Mouse (Mus musculus) olfactory bulb, adult 2 months (tissue): ENCODE results near the gene Slc38a10. TPM values are rescaled to one million over a fixed set of nuclear protein-coding genes. Genes with fewer than 3 reads are reported as not detected.

Experiments
- H3K27ac ChIP-seq: fragments of 200-500 bp; 2 replicates; pipeline ENCODE4 v1.5.1; 2012; ENCODE audit warnings: low read depth, low read length; ENCODE audit not compliant: insufficient read depth
- H3K4me1 ChIP-seq: fragments of 200-500 bp; 2 replicates; pipeline ENCODE4 v1.6.1; 2012; ENCODE audit warnings: low read length; ENCODE audit not compliant: control insufficient read depth, insufficient read depth
- H3K4me3 ChIP-seq: fragments of 200-500 bp; 2 replicates; pipeline ENCODE4 v1.5.1; 2012; ENCODE audit warnings: mild to moderate bottlenecking, low read depth, low read length, moderate library complexity; ENCODE audit not compliant: insufficient read depth
- CTCF ChIP-seq: fragments of 200-500 bp; IDR thresholded peaks from 2 replicates; pipeline ENCODE4 v1.5.1; 2012; ENCODE audit warnings: low read depth, mild to moderate bottlenecking, low read length, moderate library complexity; ENCODE audit not compliant: insufficient read depth
- POLR2A ChIP-seq: fragments of 200-500 bp; IDR thresholded peaks from 2 replicates; pipeline ENCODE4 v1.6.1; 2012; ENCODE audit warnings: mild to moderate bottlenecking, low read depth, low read length, moderate library complexity; ENCODE audit not compliant: insufficient read depth
- WGBS: fragments of 180-500 bp; shearing (Covaris S2); methylation state at CpG from one replicate; pipeline ENCODE4 v1.1.7; 2018; 5-methylcytosine and 5-hydroxymethylcytosine counted together
- polyA plus RNA-seq: library from polyadenylated mRNA; stranded (reverse); fragments of >200 nt; gene quantifications from 2 replicates; pipeline ENCODE4 v1.2.4, GENCODE M21; 2012; ENCODE audit warnings: low replicate concordance; ENCODE audit not compliant: missing spikeins, insufficient read depth, insufficient read length

Gene Slc38a10
- polyA plus RNA-seq, 1 experiment = 77.6 TPM

DNA sequence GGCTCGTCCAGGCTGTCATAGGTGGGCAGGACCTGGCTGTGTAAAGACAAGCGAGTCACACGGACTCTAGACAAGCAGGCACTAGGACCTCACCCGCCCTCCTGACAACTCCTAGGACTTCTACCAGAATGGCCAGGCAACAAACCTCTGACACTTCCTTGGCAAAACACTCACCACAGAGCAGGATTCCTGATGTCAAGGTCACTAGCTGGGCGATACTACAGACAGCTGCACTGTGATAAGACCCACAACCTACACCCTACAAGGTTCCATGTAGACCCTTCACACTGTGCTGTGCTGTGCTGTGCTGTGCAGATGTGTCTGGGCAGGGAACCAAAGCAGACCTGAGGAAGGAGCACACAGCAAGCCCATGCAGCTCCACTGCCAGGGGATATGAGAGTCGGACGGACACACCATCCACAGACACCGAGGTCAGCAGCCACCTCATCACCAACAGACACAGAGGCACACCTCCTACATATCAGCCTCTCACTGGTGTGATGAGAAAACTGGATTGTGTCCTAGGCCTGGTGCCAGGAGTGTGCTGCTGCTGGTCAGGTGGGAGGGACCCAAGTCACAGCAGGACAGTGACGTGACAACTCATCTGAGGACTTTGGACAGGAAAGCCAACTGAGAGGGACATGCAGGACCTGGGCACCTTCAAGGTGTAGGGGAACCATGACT is 16.2 kb downstream of the Slc38a10 start:
- 93% methylated on average over 9 of the region's 9 CpGs for WGBS
- Histone ChIP-seq H3K27ac (no peak overlapping the region), H3K4me3 (no peak overlapping the region), H3K4me1 (peaks cover 34% of the 10 kb centered on the region)
- TF ChIP-seq CTCF = no peak
- no peak for TF ChIP-seq POLR2A

DNA sequence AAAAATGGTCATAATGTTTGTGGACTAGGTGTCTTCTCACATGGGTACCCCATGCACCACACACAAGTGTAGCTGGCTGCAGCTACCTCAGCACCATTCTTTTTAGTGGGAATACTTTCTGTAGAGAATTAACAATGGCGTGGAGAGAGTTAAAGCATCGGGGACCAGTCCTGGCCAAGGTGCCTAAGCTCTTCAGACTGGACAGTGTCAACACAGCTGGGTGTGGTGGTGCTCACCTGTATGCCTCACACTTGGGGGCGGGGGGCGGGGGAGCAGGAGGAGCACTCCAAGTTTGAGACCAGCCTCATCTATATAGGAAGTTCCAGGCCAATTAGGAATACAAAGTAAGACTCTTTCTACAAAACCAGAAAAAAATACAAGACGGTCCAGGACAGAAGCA is 17.0 kb downstream of the Slc38a10 start:
- H3K4me1 ChIP-seq = peaks cover 26% of the 10 kb centered on the region
- no peak overlapping the region for H3K4me3 ChIP-seq
- H3K27ac ChIP-seq = no peak overlapping the region
- WGBS = 93% methylated on average over 5 of the region's 5 CpGs
- TF ChIP-seq CTCF (no peak), POLR2A (no peak)

DNA sequence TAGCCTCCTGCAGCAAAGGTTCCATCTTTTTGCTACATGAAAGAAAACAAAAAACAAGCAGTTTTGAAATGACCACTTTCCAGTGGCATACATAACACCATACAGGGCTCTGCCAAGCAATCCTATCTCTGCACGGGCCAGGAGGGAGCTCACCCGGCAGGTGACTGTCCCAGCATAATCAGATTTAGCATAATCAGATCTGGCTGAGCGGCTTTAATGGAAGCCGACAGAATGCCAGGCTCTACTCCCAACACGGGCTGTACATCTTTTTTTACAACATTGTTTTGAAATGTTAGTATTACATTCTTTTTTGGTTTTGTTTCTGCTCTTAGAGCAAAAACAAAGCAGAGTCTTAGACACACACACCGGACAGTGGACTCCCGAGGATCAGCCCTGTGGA is 21.9 kb downstream of the Slc38a10 start:
- H3K4me3 ChIP-seq = no peak overlapping the region
- H3K4me1 ChIP-seq = no peaks in the 10 kb centered on the region
- TF ChIP-seq CTCF (no peak), POLR2A (no peak)
- no peak overlapping the region for H3K27ac ChIP-seq
- WGBS = 84% methylated on average over 7 of the region's 7 CpGs

DNA sequence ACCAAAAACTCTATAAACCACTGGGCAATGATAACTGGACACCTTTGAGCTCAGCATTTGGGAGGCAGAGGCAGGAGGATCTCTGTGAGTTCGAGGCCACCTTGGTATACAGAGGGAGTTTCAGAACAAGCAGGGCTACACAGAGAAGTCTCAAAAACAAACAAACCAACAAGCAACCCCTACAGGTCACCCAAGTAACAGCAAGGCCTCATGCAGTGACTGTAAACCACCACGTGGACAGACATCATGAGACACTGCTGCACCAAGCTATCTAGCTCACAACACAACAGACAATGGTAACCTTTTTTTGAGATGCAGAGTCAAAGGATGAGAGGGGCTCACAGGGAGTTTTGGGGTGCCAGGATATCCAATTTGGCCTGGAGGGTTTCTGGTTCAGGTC is 24.3 kb downstream of the Slc38a10 start:
- WGBS = 91% methylated on average over 2 of the region's 2 CpGs
- Histone ChIP-seq H3K4me3 (no peak overlapping the region), H3K4me1 (no peaks in the 10 kb centered on the region), H3K27ac (no peak overlapping the region)
- no peak for TF ChIP-seq POLR2A

DNA sequence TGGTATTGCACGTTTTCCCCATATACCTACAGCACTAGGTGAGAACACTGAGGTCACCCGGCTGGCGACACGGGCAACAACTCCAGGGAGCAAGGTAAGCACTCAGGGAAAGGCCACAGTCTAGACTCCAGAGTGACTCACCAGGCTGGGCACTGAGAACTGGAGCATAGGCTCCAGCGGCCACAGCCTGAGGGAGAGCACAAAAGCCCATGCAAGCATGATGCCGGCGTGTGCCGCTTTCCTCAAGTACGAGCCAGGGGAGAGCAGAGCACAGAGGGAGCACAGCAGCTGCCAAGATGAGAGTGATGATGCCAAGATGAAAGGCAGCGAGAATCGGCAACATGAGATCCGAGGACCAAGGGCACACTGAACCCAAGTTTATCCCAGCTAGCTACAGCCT is 29.0 kb downstream of the Slc38a10 start:
- WGBS = 64% methylated on average over 12 of the region's 12 CpGs
- Histone ChIP-seq H3K4me1 (peaks cover 6% of the 10 kb centered on the region), H3K4me3 (no peak overlapping the region), H3K27ac (no peak overlapping the region)
- TF ChIP-seq CTCF (no peak), POLR2A (no peak)

DNA sequence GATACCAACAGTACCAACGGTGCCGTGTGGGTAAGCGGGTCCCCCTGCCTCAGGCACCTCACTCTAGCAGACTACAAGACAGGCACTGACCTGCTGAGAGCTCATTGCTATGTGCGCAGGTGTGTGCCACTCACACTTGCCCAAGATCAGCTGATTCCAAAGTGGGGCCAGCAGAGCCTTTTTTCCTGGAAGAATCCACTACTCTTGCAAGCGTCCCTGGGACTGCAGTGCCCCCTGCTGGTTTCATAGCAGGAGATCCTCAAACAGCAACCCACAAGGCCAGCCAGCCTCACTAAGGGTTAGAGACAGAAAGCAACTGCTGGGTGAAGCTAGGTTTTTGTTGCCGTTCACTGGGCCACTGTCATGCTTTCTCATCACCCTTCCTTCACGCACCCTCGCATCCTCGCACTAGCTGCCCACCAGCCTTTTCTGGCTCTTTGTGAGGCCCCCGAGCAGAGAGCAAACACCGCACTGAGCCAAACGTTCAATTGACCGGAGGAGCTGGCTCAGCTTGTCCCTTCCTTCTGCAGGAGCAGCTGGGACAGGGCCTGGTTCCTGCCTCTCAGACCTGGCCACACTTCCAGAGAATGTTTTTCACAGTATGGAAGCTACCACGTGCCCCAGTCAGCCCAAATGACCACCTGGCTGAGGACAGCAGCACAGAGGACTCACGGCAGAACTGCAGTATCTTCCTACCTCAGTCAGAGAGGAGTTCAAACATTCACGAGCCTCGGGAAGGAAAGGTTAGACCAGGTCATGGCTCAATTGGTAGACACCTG is 30.3 kb downstream of the Slc38a10 start:
- TF ChIP-seq POLR2A (no peak), CTCF (peak; percentile 49)
- peaks cover 6% of the 10 kb centered on the region for H3K4me1 ChIP-seq
- WGBS = 78% methylated on average over 17 of the region's 17 CpGs
- H3K27ac ChIP-seq = no peak overlapping the region
- no peak overlapping the region for H3K4me3 ChIP-seq

DNA sequence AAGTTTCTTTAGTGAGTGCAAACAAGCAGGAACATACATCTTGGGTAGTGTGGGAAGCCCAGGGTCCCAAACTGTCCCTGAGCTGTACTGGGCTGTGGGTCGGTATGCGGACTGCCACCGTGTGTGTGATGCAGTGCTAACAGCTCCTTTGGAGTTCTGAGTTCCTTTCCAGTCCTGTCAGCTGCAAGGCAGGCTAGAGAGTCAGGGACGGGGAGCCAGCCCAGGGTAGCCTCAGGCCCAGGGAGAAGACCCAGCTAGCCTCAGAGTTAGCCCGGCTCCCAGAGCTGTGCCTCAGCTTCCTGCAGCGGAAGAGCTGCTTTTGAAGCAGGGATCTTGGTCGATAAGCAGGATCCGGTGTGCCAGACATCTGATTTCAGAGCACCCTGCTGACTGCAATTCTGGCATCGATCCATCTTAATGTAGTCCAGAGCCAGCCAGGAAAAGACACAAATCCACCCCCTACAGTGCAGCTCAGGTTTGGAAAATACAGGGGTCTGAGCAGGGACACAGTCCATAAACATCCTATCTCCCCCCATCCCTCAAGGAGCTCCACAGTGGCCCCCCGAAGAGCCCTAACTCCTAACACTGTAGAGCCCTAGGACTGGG is 31.1 kb downstream of the Slc38a10 start:
- no peak overlapping the region for H3K27ac ChIP-seq
- 54% methylated on average over 10 of the region's 10 CpGs for WGBS
- TF ChIP-seq POLR2A (no peak), CTCF (no peak)
- H3K4me1 ChIP-seq = peaks cover 6% of the 10 kb centered on the region
- H3K4me3 ChIP-seq = no peak overlapping the region

DNA sequence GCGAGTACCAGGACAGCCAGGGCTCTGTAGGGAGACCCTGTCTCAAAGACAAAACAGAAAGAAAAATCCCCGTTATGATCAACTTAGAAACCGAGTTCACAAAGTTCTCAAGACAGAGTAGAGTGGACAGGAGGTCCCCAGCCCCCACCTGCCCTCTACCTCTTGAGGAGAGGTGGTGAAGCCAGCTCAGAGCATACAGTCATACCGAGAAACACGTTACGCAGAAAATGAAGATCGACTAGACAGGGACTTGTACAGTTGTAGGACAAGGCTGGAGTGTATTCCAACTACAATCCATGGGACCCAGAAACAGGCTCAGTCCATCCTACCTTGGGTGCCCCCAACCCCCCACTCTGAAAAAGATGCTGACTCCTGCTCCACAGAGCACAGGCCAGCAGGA is 32.0 kb downstream of the Slc38a10 start:
- no peak for TF ChIP-seq POLR2A
- no peak for TF ChIP-seq CTCF
- H3K4me1 ChIP-seq = peaks cover 6% of the 10 kb centered on the region
- 96% methylated on average over 7 of the region's 7 CpGs for WGBS

DNA sequence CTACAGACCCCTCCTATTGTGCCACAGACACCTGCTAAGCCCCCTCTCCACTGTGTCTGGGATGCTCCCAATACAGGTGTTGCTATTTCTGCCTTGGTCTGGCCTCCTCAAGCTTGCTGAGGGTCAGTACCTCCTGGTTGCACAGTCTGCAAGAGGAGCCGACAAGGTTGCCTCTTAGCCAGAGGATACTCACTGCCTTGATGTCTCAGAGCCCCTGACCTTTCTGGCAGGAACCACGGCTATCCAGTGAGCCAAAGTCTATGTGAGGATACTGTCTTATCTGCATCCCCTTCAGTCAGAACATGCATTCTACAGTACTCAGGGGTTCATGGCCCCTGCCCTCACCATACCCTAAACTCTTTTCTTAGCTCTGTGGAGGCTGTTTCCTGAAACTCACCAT is 33.5 kb downstream of the Slc38a10 start:
- TF ChIP-seq POLR2A (no peak), CTCF (no peak)
- Histone ChIP-seq H3K4me1 (peaks cover 6% of the 10 kb centered on the region), H3K27ac (no peak overlapping the region), H3K4me3 (no peak overlapping the region)
- 92% methylated on average over 2 of the region's 2 CpGs for WGBS

More for the DNA sequence above, 32.0 kb downstream of the Slc38a10 start:
- Histone ChIP-seq H3K27ac (no peak overlapping the region), H3K4me3 (no peak overlapping the region)
